Mouse (Mus musculus) R1 (cell line): ENCODE measurements at regions not wholly inside any gene's neighbourhood (a gene's known extent, or its start where the extent isn't known, plus 50 kb on each side); places are given as distances from the start of the nearest gene placed in this dataset.

Experiments
- DNase-seq: peaks from one replicate; pipeline ENCODE4 v3.0.0-alpha.2; 2018; ENCODE audit warnings: low read depth, low spot score

- DNase-seq: no peak
Measured at GRCm38 (mm10) chr2:48457117-48457516, 356.8 kb upstream of the Acvr2a start.

GRCm38 (mm10) chr2:48465483-48465882 lies 348.4 kb upstream of the Acvr2a start:
- no peak for DNase-seq

- DNase-seq: no peak
Measured at GRCm38 (mm10) chr2:48468895-48469294, 345.0 kb upstream of the Acvr2a start.

GRCm38 (mm10) chr2:48469357-48469756 lies 344.6 kb upstream of the Acvr2a start:
- DNase-seq: no peak

- DNase-seq: no peak
Measured at GRCm38 (mm10) chr2:48473102-48473501, 340.8 kb upstream of the Acvr2a start.

GRCm38 (mm10) chr2:48474642-48475041 lies 339.3 kb upstream of the Acvr2a start:
- no peak for DNase-seq

- DNase-seq: no peak
Measured at GRCm38 (mm10) chr2:48476777-48477176, 337.1 kb upstream of the Acvr2a start.

GRCm38 (mm10) chr2:48477336-48477735 lies 336.6 kb upstream of the Acvr2a start:
- DNase-seq: no peak

GRCm38 (mm10) chr2:48479601-48480000 lies 334.3 kb upstream of the Acvr2a start:
- no peak for DNase-seq

GRCm38 (mm10) chr2:48480428-48481191 lies 333.3 kb upstream of the Acvr2a start:
- no peak for DNase-seq

GRCm38 (mm10) chr2:48481209-48481742 lies 332.6 kb upstream of the Acvr2a start:
- peak; percentile 22 for DNase-seq

GRCm38 (mm10) chr2:48493574-48493973 lies 320.3 kb upstream of the Acvr2a start:
- no peak for DNase-seq

GRCm38 (mm10) chr2:48494065-48494464 lies 319.8 kb upstream of the Acvr2a start:
- DNase-seq: no peak

GRCm38 (mm10) chr2:48494632-48495031 lies 319.3 kb upstream of the Acvr2a start:
- no peak for DNase-seq

- DNase-seq: peak; percentile 5
Measured at GRCm38 (mm10) chr2:48498047-48498723, 315.7 kb upstream of the Acvr2a start.

- no peak for DNase-seq
Measured at GRCm38 (mm10) chr2:48499396-48499795, 314.5 kb upstream of the Acvr2a start.

GRCm38 (mm10) chr2:48501387-48501786 lies 312.5 kb upstream of the Acvr2a start:
- DNase-seq: no peak

- DNase-seq: no peak
Measured at GRCm38 (mm10) chr2:48513848-48514247, 300.1 kb upstream of the Acvr2a start.

- no peak for DNase-seq
Measured at GRCm38 (mm10) chr2:48519838-48520404, 294.0 kb upstream of the Acvr2a start.

GRCm38 (mm10) chr2:48520535-48520971 lies 293.4 kb upstream of the Acvr2a start:
- DNase-seq: no peak

- DNase-seq: no peak
Measured at GRCm38 (mm10) chr2:48535453-48535852, 278.5 kb upstream of the Acvr2a start.

- no peak for DNase-seq
Measured at GRCm38 (mm10) chr2:48536930-48537329, 277.0 kb upstream of the Acvr2a start.
